Mouse (Mus musculus) limb, embryonic 10.5 days (tissue): ENCODE measurements around the gene Als2cl. TPM values are rescaled to one million over a fixed set of nuclear protein-coding genes. Genes with fewer than 3 reads are reported as not detected.

Experiments
- DNase-seq: peaks from one replicate; pipeline ENCODE4 v3.0.0-alpha.2; 2017; ENCODE audit warnings: low spot score
- H3K27ac ChIP-seq: fragments of 300-500 bp; sonication (generic); 2 replicates; pipeline ENCODE4 v1.5.1; 2016; ENCODE audit warnings: mild to moderate bottlenecking
- H3K27me3 ChIP-seq: fragments of 300-500 bp; sonication (generic); 2 replicates; pipeline ENCODE4 v1.6.1; 2016; ENCODE audit warnings: low read depth, mild to moderate bottlenecking; ENCODE audit not compliant: poor library complexity, severe bottlenecking
- H3K36me3 ChIP-seq: fragments of 300-500 bp; sonication (generic); 2 replicates; pipeline ENCODE4 v1.6.1; 2016; ENCODE audit warnings: mild to moderate bottlenecking, moderate library complexity
- H3K4me1 ChIP-seq: fragments of 300-500 bp; sonication (generic); 2 replicates; pipeline ENCODE4 v1.6.1; 2016
- H3K4me3 ChIP-seq: fragments of 300-500 bp; sonication (generic); 2 replicates; pipeline ENCODE4 v1.5.1; 2016; ENCODE audit warnings: mild to moderate bottlenecking, moderate library complexity
- H3K9me3 ChIP-seq: fragments of 300-500 bp; sonication (generic); replicated peaks from 2 replicates; pipeline ENCODE4 v1.6.1; 2016; ENCODE audit warnings: mild to moderate bottlenecking
- WGBS: fragments of 180-500 bp; shearing (Covaris S2); methylation state at CpG from one replicate; pipeline ENCODE4 v1.1.7; 2016; 5-methylcytosine and 5-hydroxymethylcytosine counted together
- polyA plus RNA-seq: library from polyadenylated mRNA; unstranded; fragments of >200 nt; fragmentation: Nextera tagmentation; extraction: Ambion mirVana; gene quantifications from 2 replicates; pipeline ENCODE4 v1.2.1, GENCODE M21; 2016

Als2cl gene
- polyA plus RNA-seq, 1 experiment from 2014 or later = 1.9 TPM

DNA sequence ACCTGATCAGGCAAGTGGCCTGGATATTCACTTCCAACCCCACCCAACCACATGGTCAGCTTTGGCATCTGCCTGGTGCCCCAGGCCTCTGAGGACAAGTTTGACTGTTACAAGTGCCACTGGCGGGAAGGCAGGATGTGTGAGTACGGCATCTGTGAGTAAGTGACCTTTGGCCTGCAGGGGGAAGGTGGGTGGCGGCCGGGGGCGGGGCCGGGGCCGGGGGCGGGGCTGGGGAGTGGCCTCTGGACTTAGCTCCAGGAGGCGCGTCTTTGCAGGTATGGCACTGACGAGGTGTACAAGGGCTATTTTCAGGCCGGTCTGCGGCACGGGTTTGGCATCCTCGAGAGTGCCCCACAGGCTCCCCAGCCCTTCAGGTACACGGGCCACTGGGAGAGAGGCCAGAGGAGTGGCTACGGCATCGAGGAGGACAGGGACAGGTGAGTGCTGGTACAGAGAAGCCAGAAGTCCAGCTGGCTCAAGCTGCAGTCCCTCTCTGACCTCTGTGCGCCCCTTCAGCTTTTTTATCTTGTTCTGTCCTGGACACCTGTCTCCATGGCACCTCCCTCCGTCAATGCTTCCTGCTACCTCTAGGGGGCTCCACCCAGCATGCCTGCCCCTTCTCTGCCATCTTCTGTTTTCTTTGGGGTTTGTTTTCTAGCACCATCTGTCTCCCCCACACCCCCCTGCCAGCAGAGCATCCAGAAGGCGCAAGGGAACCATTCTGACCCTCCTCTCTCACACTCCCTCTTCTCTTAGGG, 10.5 kb downstream of the Als2cl start:
- DNase-seq = peak; percentile 71
- Histone ChIP-seq H3K4me3 (peak overlapping the region; percentile 9; the same call in 1 of the 2 replicates), H3K36me3 (no peaks in the 10 kb centered on the region), H3K27me3 (peaks cover 27% of the 10 kb centered on the region), H3K27ac (peak overlapping the region; percentile 66; the same call in 1 of the 2 replicates), H3K4me1 (peaks cover 40% of the 10 kb centered on the region), H3K9me3 (no peaks in the 10 kb centered on the region)
- 9% methylated on average over 21 of the region's 21 CpGs for WGBS

DNA sequence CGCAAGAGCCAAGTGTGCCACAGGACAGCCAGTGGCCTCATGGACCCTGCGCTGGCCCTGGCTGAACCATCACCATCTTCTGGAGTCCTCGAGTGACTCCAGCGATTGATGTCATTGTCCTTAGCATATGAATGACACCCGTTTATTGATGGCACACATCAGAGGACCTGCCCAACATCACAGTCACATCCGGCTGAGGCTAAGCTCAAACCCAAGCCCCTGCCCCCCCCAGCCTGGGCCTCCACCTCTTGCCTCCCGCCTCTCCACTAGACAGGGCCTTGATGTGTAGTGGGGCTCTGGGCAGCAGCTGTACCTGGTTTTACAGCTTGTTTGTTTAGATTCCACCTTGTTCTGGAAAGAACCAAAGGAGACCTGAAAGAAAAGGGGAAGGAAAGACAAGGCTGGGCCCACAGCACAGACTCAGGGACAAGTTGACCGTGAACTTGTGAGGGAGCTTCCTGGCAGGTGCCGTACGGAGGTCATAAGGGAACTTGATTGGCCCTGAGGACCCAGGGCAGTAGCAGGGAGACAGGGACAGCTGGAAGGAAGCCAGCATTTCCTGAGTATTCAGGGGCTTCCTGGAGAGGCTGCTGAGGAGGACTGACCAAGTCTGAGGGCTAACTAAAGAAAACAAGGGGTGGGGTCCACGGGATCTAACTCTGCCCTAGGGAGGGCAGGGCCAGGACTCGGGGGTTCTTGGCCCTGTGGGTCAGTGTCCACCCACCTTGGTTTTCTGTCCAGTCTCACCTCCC, 11.6 kb downstream of the Als2cl start:
- peaks cover 50% of the 10 kb centered on the region for H3K4me1 ChIP-seq
- 80% methylated on average over 12 of the region's 12 CpGs for WGBS
- no peak overlapping the region for H3K4me3 ChIP-seq
- H3K27me3 ChIP-seq = peaks cover 21% of the 10 kb centered on the region
- H3K27ac ChIP-seq = 0 out of 2 replicates have a peak overlapping the region, but pooled peaks have one; percentile 37
- no peaks in the 10 kb centered on the region for H3K36me3 ChIP-seq
- DNase-seq = no peak
- no peaks in the 10 kb centered on the region for H3K9me3 ChIP-seq

- H3K9me3 ChIP-seq = no peaks in the 10 kb centered on the region
- no peak for DNase-seq
- H3K27me3 ChIP-seq = peaks cover 21% of the 10 kb centered on the region
- no peaks in the 10 kb centered on the region for H3K36me3 ChIP-seq
- 88% methylated on average over 3 of the region's 3 CpGs for WGBS
- peaks cover 53% of the 10 kb centered on the region for H3K4me1 ChIP-seq
- H3K4me3 ChIP-seq = no peak overlapping the region
- no peak overlapping the region for H3K27ac ChIP-seq
Observed at GRCm38 (mm10) chr9:110892552-110892951, 12.9 kb downstream of the Als2cl start.

GRCm38 (mm10) chr9:110893429-110893828, 13.8 kb downstream of the Als2cl start:
- 69% methylated on average over 10 of the region's 10 CpGs for WGBS

DNA sequence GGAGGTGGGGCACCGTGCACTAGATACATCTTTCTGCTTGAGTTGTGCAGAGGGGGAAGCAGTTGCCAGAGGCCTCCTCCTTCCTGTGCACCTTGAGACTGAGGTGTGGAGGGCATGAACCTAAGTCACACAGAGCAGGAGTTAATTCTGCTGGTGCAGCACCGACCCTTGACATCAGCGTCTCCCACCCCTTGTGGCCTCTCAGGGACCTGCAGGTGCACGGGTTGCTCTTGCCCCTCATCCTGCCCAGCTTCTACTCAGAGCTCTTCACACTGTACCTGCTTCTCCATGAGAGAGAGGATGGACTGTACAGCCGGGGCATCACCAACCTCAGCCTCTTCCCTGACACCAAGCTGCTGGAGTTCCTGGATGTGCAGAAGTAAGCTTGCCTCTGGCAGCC, 15.8 kb downstream of the Als2cl start:
- DNase-seq = no peak
- H3K4me3 ChIP-seq = no peak overlapping the region
- H3K27ac ChIP-seq = peak overlapping the region; percentile 5; the same call in 1 of the 2 replicates
- WGBS = 50% methylated on average over 5 of the region's 5 CpGs
- H3K36me3 ChIP-seq = no peaks in the 10 kb centered on the region
- peaks cover 30% of the 10 kb centered on the region for H3K27me3 ChIP-seq
- H3K9me3 ChIP-seq = no peaks in the 10 kb centered on the region
- H3K4me1 ChIP-seq = peaks cover 38% of the 10 kb centered on the region

More at GRCm38 (mm10) chr9:110893429-110893828, 13.8 kb downstream of the Als2cl start:
- Histone ChIP-seq H3K27ac (0 out of 2 replicates have a peak overlapping the region, but pooled peaks have one; percentile 2), H3K4me1 (peaks cover 49% of the 10 kb centered on the region), H3K9me3 (no peaks in the 10 kb centered on the region), H3K36me3 (no peaks in the 10 kb centered on the region), H3K4me3 (no peak overlapping the region), H3K27me3 (peaks cover 24% of the 10 kb centered on the region)
- DNase-seq = no peak

GRCm38 (mm10) chr9:110895994-110896393, 16.3 kb downstream of the Als2cl start:
- WGBS = 12% methylated on average over 7 of the region's 7 CpGs
- H3K4me1 ChIP-seq = peaks cover 33% of the 10 kb centered on the region
- DNase-seq = no peak
- H3K9me3 ChIP-seq = no peaks in the 10 kb centered on the region
- peaks cover 30% of the 10 kb centered on the region for H3K27me3 ChIP-seq
- peak overlapping the region; percentile 32 for H3K4me3 ChIP-seq
- H3K27ac ChIP-seq = peak overlapping the region; percentile 5; the same call in 1 of the 2 replicates
- H3K36me3 ChIP-seq = no peaks in the 10 kb centered on the region

- 5% methylated on average over 6 of the region's 6 CpGs for WGBS
- Histone ChIP-seq H3K36me3 (no peaks in the 10 kb centered on the region), H3K4me3 (peak overlapping the region; percentile 32), H3K9me3 (no peaks in the 10 kb centered on the region), H3K4me1 (peaks cover 27% of the 10 kb centered on the region), H3K27me3 (peaks cover 30% of the 10 kb centered on the region), H3K27ac (0 out of 2 replicates have a peak overlapping the region, but pooled peaks have one; percentile 5)
- DNase-seq = peak; percentile 57
Observed at GRCm38 (mm10) chr9:110896595-110896994, 16.9 kb downstream of the Als2cl start.

- peaks cover 16% of the 10 kb centered on the region for H3K4me1 ChIP-seq
- no peaks in the 10 kb centered on the region for H3K9me3 ChIP-seq
- 69% methylated on average over 10 of the region's 10 CpGs for WGBS
- H3K4me3 ChIP-seq = no peak overlapping the region
- DNase-seq = no peak
- H3K36me3 ChIP-seq = no peaks in the 10 kb centered on the region
- no peak overlapping the region for H3K27ac ChIP-seq
- peaks cover 18% of the 10 kb centered on the region for H3K27me3 ChIP-seq
Observed at GRCm38 (mm10) chr9:110899451-110900008, 19.9 kb downstream of the Als2cl start.

GRCm38 (mm10) chr9:110901204-110901603, 21.5 kb downstream of the Als2cl start:
- no peak overlapping the region for H3K4me3 ChIP-seq
- H3K27me3 ChIP-seq = peaks cover 9% of the 10 kb centered on the region
- H3K9me3 ChIP-seq = no peaks in the 10 kb centered on the region
- no peak overlapping the region for H3K27ac ChIP-seq
- DNase-seq = no peak
- 89% methylated on average over 6 of the region's 6 CpGs for WGBS
- H3K36me3 ChIP-seq = no peaks in the 10 kb centered on the region
- peaks cover 7% of the 10 kb centered on the region for H3K4me1 ChIP-seq

DNA sequence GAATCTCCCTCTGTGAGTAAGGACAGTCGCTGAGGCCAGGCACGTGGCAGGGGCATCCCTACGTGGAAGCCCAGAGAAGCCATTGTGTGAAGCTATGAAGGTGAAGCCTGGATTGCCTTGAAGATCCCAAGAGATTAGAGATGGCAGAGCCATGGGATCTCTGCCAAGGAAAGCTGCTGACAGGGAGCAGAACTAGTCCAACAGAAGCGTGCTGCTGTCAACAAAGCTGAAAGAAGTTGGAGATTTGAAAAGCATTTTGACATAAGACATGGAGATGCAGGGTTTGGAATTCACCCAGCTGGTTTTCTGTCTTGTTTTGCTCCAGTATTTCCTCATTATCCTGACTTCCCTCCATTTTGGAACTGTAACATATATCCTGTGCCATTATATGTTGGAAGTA, 22.6 kb downstream of the Als2cl start:
- 90% methylated on average over 4 of the region's 4 CpGs for WGBS
- H3K27me3 ChIP-seq = peaks cover 9% of the 10 kb centered on the region
- no peak overlapping the region for H3K27ac ChIP-seq
- no peak overlapping the region for H3K4me3 ChIP-seq
- H3K9me3 ChIP-seq = 0 out of 2 replicates have a peak, but pooled peaks cover 2% of the 10 kb centered on the region
- no peaks in the 10 kb centered on the region for H3K36me3 ChIP-seq
- no peaks in the 10 kb centered on the region for H3K4me1 ChIP-seq
- no peak for DNase-seq

GRCm38 (mm10) chr9:110907201-110907837, 27.6 kb downstream of the Als2cl start:
- WGBS = 93% methylated on average over 11 of the region's 11 CpGs
- Histone ChIP-seq H3K36me3 (no peaks in the 10 kb centered on the region), H3K9me3 (0 out of 2 replicates have a peak, but pooled peaks cover 2% of the 10 kb centered on the region), H3K27ac (no peak overlapping the region), H3K4me3 (no peak overlapping the region), H3K4me1 (peaks cover 4% of the 10 kb centered on the region; the same call in 1 of the 2 replicates), H3K27me3 (no peaks in the 10 kb centered on the region)
- no peak for DNase-seq

DNA sequence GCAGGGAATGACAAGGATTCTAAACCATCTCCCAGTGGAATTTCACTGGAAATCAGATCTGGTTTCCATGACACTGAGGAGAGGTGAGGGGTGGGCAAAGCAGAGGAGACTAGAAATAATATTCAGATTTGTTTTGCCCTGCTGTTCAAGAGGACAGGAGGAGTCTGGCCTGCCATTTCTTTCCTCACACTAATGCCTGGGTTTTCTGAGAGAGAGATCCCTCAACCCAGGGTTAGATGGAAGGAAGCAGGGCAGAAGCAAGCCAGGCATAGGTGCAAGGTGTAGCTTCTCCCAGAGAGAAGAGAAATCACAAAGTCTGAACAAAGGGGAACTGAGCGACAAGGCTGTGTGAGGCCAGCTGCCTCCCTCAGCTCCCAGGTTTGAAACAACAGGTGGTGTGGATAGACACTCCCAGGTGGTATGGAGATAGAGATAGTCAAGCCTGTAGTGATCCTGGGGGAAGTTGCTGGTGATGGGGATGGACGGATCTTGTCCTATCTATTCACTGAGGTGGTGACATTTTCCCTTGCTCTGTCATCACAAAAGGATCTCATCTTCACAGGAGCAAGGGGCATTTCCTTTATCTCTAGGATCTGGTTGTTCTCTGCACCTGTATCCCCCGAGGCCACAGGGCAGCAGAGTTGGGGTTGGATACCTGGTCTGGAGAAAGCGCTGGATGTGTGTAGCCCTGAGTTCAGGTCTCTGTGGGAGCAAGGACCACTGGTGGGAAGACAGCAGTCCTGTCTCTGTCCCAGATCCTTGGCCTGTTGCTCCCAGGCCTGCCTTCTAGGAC, 28.4 kb downstream of the Als2cl start:
- Histone ChIP-seq H3K27ac (no peak overlapping the region), H3K9me3 (0 out of 2 replicates have a peak, but pooled peaks cover 2% of the 10 kb centered on the region), H3K4me1 (peaks cover 5% of the 10 kb centered on the region; the same call in 1 of the 2 replicates), H3K4me3 (no peak overlapping the region), H3K27me3 (no peaks in the 10 kb centered on the region), H3K36me3 (no peaks in the 10 kb centered on the region)
- no peak for DNase-seq
- WGBS = 87% methylated on average over 4 of the region's 4 CpGs
